Mouse (Mus musculus): ENCODE data around the gene Nipa1.

GRCm38 (mm10) chr7:55960506-55960905 lies 59.2 kb downstream of the Nipa1 start:
- TF ChIP-seq REST (IDR thresholded peaks at IDR 0.05; ENCODE audit: insufficient read depth, insufficient read length), result no peak
- TF ChIP-seq POLR2A (IDR thresholded peaks at IDR 0.05; ENCODE audit: insufficient read length, low read depth), result no peak
- TF ChIP-seq MAX (IDR thresholded peaks at IDR 0.05; ENCODE audit: low read depth), result no peak
- TF ChIP-seq E2F4 (IDR thresholded peaks at IDR 0.05; ENCODE audit: insufficient read depth), result no peak
- TF ChIP-seq TCF12 (IDR thresholded peaks at IDR 0.05; ENCODE audit: insufficient read depth, poor library complexity, severe bottlenecking), result no peak
- no peak for TF ChIP-seq USF1 (IDR thresholded peaks at IDR 0.05; ENCODE audit: low read depth)
- TF ChIP-seq MYOD1 (IDR thresholded peaks at IDR 0.05; ENCODE audit: control insufficient read depth in 1 of 3, insufficient read length in 2 of 3, low read depth in 2 of 3), result no peak
- TF ChIP-seq TCF3 (IDR thresholded peaks at IDR 0.05; ENCODE audit: insufficient read length, low read depth), result no peak
- TF ChIP-seq CEBPB (IDR thresholded peaks at IDR 0.05; ENCODE audit: insufficient read depth, poor library complexity, severe bottlenecking), result no peak

Measured in myocyte (in vitro differentiated cells).